Mouse (Mus musculus): ENCODE measurements around the gene Hoxd9. TPM values are rescaled to one million over a fixed set of nuclear protein-coding genes. Genes with fewer than 3 reads are reported as not detected.

Gene Hoxd9
- total RNA-seq, 2 experiments from 2014 or later: 0.19 to 0.22 TPM

DNA sequence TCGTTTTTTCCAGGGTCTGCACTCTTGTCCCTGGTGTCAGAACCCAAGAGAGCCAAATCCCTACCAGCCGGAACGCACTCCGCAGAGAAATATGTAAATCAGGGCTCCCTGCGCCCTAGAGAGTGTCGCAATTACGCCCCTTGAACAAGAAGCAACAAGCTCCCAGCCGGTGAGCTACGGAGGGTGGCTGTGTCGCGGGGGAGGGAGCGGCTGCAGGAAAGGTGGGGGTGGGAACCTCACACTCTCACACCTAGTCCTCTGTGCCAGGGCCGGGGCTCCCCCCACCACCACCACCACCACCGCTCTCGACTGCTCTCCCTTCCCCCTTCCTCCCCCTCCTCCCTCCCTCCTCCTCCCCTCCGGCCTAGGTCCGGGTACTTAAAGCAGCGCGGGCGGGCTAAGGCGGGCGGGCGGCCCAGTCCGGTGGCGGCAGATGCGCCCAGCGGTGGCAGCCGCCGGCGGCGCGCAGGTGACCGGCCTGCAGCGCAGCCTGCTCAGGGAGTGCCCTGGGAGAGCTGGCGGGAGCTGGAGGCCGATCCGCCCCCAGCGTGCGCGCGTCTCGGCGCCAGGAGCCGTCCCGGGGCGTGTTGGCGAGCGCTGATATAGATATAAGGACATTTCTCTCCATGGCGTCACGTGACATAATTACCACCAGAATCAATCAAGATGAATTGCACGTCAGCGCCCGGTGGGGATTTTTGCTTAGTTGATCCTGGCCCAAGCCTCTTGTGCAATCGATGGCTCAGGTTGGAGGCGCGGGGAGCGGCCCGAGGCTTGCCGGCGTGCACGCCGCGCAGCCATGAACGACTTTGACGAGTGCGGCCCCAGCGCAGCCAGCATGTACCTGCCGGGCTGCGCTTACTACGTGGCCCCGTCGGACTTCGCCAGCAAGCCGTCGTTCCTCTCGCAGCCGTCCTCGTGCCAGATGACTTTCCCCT, 15.7 kb upstream of the Hoxd9 start:
- peak in 1 of 2 experiments; percentile 22 for DNase-seq
- intact Hi-C loops (cut with DNase I): no loop called here

DNA sequence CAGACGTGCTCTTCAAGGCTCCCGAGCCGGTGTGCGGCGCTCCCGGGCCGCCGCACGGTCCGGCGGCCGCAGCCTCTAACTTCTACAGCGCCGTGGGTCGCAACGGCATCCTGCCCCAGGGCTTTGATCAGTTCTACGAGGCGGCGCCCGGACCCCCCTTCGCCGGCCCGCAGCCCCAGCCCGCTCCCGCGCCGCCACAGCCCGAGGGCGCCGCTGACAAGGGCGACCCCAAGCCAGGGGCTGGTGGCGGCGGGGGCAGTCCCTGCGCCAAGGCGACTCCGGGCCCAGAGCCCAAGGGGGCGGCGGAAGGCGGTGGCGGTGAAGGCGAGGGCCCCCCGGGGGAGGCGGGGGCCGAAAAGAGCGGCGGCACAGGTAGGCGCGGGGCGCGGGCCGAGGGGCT, 14.7 kb upstream of the Hoxd9 start:
- intact Hi-C loops (cut with DNase I): no loop called here
- no peak for DNase-seq

DNA sequence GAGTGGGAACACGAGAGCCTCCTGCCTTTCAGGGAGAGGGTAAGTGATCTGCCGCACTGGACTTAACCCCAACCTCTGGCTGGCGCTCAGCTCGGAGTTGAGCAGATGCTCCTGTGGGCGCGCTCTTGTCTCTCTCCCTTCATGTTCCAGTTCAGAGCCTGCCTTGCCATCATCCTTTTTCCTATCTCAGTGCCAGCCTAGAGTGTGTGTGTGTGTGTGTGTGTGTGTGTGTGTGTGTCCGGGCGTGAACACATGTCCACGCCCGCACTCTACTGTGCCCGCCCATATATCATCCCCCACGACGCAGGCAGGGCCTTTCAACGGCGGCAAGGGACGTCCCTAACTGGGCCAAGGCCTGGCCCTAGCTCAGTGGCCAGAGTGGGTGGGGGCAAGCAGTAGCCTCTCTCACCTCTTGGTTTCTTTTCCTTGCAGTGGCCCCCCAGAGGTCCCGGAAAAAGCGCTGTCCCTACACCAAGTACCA, 14.0 kb upstream of the Hoxd9 start:
- DNase-seq: no peak
- intact Hi-C loops (cut with DNase I): no loop called here

DNA sequence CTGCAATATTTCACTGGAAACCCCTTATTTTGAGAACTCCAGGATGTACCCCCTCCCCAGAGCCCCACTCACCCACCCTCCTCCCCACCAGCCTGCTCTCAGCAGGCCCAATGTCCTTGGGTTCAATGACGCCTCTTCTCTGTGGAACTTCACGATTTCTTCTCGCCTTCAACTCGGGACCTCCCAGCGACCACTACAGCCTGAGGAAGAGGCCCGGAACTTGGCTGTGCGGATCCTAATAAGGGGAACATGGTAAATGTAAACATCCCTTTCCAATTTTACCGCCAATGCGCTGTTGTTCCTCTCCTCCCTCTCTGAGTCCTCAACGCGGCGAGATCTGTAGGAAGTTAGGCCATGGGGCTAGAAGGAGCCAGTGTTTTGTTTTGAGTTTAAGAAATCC, 13.4 kb upstream of the Hoxd9 start:
- DNase-seq: no peak
- intact Hi-C loops (cut with DNase I): no loop called here

DNA sequence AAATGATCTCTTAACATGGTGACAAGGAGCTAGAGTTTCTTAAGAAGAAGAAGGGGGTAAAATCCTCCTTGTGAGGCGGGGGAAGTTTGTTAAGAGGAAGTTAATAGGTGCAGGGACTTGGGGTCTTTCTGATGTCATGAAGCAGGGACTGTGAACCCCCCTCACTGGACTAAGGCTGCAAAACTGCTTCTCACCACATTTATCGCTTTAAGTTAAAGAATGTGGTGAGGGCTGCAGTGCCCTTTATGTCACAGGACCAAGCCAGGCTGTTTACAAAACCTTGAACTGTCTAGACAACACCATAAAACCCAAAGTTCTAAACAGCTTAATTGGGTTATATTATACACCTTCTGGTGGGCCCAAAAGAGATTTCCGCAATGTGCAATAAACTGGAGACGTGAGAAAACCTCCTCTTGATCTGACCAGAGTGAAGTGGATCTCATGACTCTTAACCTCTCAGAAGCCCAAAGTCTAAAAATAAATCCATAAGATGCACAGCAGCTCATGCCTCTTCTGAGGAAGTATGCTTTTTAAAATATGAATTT, 12.4 kb upstream of the Hoxd9 start:
- DNase-seq: no peak
- intact Hi-C loops (cut with DNase I): no loop called here

DNA sequence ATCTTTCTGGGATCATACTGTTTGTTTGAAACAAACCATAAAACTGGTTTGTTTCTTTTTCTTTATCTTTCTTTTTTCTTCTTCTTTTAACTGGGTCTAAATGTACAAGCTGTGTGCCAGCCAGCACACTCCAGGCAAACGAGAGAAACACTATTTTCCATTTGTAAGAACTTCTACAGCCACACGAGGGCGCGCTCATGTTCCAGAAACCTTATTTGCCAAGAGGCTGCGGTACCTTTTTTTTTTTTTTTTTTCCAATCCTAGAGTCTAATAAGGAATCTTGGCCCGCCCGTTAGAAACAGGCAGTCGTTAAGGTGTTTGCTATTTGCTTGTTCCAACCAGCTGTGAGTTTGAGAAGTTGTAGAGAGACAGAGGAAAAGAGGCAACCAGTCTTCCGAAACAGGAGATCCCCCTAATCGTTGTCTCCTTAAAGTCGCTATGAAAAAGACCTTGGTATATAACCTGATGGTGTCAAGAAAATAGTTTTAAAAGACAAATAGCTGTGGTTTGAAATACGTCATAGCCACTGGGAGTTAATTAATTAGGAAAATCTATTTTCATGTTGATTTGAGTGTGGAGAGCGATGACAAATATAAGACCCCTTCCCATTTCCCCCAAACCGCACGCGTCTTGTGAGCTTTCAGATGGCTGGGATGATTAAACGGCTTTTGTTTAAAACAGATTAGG, 11.1 kb upstream of the Hoxd9 start:
- intact Hi-C loops (cut with DNase I): no loop called here
- peak in 1 of 2 experiments; percentile 76 for DNase-seq

DNA sequence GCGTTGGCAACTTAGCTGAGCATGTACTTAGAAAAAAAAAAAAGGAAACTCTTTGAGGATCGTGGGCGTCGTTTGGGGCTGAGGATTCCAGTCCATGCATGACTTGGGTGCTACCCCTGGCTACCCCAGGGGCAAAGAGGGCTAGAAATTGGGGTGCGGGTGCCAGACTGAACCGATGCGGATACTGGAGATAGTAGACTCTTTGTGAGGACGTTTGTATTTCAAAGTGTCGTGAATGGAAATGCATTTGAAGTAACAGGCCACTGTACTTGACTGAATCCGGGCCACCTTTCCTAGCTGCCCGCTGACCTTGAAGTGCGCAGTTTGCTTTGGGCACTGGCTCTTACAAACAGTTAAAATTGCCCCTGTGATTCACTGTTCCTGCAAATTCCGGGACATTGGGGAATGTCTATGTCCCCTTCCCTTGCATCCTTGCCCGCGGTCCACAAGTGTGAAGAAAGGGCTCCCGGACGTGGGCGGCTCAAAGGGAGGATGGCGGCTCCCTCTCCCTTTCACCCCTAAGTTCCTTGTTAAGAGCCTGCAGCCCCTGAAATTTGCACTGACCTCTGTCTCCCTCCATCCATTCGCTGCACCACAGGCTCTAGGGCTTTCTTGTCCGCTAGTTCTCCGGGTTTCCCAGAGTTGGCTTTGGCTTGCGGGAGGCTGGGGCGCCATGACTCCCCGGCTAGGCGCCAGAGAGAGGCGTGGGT, 10.4 kb upstream of the Hoxd9 start:
- intact Hi-C loops (cut with DNase I): no loop called here
- DNase-seq: no peak

DNA sequence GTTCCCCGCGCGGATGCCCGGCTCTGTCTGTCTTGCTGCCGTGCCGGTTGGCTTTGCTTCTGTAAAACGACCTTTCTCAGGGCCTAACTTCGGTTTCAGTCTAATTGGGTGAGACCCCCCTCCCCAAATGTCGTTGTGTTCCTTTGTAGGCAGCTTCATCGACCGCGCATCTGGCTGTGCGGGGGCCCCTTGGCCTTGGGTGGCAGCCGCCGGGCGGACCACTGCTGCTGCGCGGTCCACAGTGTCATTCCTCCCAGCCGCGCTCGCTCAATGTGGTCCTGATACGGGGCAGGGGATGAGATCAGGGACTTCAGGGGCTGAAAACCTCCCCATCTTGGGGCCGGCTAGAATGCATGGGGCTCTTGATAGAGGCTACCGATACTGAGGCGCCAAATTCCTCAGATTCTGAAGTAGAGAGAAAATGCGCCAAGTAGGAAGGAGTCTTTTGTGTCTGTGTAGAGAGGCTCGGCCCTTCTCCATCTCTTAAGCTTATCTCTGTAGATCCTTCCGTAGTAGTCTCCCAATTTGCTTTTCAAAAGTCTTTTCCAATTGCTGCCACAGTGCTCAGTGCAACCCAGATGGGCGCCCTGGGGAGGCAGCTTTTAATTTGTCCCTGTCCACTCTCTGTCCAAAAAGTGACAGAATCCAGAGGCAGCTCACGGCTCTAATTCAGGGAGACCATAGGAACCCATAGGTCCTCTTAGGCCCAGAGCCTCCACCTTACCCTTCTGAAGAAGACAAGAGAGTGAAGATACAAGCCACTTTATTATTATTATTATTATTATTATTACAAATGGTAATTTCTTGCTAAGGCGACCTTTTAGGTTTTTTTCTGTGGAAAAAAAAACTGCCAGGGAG, 9.6 kb upstream of the Hoxd9 start:
- intact Hi-C loops (cut with DNase I): no loop called here
- DNase-seq: no peak

DNA sequence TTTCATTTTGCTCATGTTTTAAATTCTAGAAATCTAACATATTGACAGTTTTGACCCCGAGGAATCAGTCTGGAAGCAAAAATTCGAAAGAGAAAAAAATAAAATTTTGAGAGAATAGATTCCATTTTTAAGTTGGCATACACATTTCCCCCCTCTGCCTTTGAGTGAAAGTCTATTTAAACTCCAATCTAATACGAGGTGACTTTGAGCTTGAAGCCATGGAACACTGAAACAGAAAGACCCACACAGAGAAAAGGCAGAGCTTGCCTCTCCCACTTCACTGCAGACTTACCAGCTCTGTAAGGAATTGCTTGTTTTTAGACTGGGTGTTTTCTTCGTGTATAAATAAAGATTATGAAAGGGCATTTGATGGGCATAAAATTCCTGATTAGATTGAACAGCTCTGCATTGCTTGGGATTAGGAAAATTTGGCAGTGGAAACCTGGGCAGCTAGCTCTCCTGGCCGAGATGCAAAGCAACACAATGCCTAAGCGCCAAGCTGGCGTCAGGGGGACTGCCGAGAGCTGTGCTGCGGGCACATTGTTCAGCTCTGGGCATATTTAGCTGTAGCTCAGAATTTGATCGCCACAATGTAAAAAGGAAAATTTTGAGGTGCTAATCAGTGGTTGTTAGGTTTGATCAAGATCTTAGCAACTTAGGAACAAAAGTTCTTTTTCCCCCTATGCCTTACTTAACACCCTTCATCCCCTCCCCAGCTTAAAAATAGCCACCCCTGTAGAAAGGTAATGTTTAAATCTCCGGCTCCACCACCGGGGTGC, 8.5 kb upstream of the Hoxd9 start:
- intact Hi-C loops (cut with DNase I): no loop called here
- DNase-seq: no peak

DNA sequence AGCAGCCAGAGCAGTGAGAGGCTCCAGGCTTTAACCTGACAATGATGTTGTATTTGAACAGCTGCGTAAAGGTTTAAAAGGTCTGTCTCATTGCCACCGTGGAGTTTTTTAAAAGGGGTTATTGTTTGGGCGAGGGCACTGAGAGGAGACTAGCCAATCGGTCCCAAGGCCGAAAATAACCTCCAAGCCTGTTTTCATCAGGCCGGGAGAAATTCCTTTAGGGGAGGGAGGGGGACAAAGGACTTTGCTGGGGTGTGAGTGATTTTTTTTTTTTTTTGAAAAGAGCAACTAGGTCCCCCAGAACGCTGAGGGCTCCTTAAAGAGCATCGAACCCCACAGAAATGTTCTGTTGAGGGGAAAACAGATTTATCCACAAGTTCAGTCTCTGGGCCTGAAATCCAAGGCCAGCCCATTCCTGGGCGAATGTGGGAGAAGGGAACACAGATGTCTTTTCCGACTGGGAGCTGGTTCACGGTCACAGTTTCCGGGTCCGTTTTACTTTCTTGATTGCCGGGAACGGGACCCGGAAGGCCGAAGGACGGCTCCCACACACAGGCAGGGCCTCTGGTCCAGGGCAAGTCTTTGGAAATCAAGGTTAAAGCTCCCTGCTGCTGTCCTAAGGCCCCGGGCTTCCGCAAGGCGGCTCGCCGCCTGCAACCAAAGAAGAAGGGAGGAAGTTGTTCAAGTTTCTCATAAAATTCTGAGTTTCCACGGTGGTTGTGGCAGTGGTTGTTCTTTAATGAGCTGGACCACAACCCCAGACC, 7.8 kb upstream of the Hoxd9 start:
- DNase-seq: no peak
- intact Hi-C loops (cut with DNase I): no loop called here

DNA sequence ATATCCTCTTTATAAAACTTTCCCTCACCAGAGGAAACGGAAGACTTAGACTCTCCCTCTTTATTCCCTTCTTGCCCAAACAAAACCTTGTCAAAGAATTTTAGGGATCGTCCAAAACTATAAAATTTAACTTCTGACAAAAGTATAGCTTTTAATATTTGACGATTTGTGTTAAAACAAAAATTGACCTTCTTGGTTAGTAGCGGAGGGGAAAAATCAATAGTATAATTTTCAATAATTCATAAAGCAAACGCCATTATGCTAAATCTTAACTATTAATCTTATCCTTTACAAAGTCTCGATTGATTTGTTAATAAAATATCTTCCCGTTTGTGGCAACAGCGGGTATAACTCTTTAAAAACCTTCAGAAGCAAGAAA, 7.2 kb upstream of the Hoxd9 start:
- no peak for DNase-seq
- intact Hi-C loops (cut with DNase I): no loop called here

DNA sequence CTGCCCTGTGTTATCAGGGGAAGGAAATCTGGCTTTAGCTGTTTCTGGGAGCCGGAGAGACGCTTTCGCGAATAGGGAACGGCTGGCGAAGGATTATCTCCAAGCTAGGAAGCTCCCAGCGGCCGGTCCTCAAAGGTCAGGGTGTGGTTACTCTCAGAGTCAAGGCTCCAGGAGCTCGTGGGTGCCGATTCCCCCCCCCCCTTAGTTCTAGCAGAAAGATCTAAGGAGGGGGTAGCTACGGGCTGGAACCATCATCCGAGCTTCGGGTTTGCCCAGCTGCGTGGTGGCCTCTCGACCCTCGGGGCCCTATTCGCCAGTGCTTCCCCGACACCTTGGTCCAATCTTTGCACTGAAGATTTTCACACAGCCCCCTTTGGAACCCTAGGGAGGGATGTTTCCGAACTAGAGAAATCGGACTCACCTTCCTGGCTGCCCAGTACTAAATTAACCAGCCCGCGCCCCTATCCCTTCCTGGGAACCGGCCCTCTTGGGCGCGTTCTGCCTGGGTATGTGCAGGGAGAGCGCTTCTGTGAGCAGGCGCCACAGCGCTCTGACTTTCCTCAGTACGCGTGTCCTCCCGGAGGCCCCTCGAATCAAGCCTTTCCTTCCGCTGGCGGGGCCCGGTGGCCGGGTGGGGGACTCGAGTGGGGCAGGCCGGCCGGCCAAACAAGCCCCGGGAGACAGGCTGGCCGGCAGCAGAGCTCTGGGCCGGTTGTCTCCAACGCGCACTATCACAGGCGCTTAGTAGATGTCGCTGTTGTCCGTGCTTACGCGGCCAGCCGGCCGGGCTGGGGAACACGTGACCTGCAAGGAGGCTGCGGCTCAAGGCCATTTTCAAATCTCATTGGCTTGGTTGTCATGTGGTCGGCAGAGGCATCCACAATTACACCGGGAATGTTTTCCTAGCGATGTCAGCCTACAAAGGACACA, 6.2 kb upstream of the Hoxd9 start, which contains the start of gene Hoxd10:
Hoxd10 (plus strand) TSS at position 903 of the 930 bp plus-strand sequence.
- intact Hi-C loops (cut with DNase I): no loop called here
- DNase-seq: peak in 1 of 2 experiments; percentile 64

DNA sequence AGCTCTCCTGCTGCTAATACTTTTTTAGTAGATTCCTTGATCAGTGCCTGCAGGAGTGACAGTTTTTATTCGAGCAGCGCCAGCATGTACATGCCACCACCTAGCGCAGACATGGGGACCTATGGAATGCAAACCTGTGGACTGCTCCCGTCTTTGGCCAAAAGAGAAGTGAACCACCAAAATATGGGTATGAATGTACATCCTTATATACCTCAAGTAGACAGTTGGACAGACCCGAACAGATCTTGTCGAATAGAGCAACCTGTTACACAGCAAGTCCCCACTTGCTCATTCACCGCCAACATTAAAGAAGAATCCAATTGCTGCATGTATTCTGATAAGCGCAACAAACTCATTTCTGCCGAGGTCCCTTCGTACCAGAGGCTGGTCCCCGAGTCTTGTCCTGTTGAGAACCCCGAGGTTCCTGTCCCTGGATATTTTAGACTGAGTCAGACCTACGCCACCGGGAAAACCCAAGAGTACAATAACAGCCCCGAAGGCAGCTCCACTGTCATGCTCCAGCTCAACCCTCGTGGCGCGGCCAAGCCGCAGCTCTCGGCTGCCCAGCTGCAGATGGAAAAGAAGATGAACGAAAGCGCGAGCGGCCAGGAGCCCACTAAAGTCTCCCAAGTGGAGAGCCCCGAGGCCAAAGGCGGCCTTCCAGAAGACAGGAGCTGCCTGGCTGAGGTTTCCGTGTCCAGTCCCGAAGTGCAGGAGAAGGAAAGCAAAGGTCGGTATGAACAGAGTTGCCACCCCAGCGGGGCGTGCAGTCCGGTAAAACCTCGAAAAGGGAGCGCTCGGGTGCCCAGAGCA, 5.3 kb upstream of the Hoxd9 start:
- DNase-seq: no peak
- intact Hi-C loops (cut with DNase I): no loop called here

DNA sequence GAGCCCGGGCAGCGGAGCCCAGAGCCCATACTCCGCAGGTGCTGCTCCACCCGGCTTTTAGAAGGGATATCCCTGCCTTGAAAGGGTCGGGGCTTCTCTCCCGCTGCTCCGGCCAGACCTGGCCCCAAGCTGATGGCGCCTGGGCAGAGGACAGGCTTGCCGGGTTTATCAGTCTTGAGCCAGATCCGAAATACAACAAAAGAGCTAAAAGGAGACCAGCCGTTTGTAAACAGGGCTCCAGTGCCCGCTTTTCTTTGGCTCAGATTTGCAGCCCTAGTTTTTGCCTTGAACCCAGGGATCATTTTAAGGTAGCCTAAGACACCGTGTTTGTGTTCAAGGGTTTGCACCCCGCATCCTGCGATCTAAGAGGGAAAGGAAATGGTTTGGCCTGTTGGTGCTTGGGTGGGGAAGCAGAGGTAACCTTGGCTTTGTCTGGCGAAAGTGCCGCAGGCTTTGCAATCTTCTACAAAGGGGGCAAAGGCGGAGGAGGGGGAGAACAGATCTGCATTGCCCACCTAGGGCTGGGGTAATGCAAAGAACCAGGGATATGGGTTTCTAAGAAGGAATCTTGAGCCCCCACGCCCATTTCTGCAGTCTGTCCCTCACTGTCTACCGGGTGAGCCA, 4.6 kb upstream of the Hoxd9 start:
- intact Hi-C loops (cut with DNase I): no loop called here
- DNase-seq: no peak

DNA sequence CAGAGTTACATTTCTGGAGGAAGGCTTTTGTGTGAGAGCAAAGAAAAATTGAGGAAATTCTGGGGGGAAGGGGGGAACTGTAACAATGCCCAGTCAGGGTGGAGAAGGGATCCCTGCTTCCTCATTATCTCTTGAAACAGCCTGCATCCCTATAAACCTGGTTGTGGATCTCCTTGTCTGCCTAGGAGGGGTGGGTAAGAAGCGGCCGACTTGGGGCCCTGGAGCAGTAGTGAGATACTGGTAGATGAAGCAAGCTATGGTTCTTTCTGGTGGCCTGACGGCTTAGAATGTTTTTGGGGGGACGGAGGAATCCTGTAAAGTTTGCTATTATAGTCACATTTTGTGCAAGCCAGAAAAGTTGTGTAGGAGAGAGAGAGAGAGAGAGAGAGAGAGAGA, 4.1 kb upstream of the Hoxd9 start:
- DNase-seq: no peak
- intact Hi-C loops (cut with DNase I): no loop called here

DNA sequence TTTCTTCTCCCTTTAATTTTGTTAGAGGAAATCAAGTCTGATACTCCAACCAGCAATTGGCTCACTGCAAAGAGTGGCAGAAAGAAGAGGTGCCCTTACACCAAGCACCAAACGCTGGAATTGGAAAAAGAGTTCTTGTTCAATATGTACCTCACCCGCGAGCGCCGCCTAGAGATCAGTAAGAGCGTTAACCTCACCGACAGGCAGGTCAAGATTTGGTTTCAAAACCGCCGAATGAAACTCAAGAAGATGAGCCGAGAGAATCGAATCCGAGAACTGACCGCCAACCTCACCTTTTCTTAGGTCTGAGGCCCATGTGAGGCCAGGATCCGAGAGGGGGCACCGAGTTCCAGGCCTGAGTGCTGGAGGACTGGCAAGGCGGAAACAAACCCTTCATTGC, 3.5 kb upstream of the Hoxd9 start:
- DNase-seq: no peak
- intact Hi-C loops (cut with DNase I): no loop called here

All from heart, postnatal 10 days (tissue).